Mouse (Mus musculus) thymus, postnatal 10 days (tissue): ENCODE measurements around the gene Samd13.
A peak's percentile ranks its signal among the peaks of the same experiment; 100 is the strongest.

Experiments used
- DNase-seq, 2 experiments: peaks; one replicate each; pipeline ENCODE4 v3.0.0; 2021; ENCODE audit warnings: low spot score in 2 of 2

The Samd13 gene

GRCm38 (mm10) chr3:146684811-146685675, at the start of gene Samd13:
Samd13 (minus strand) TSS chr3:146685592.
- DNase-seq = peak; percentile 58 to 61

GRCm38 (mm10) chr3:146731499-146731898, 46.1 kb upstream of the Samd13 start:
- no peak for DNase-seq

GRCm38 (mm10) chr3:146723037-146723436, 37.6 kb upstream of the Samd13 start:
- no peak for DNase-seq

DNA sequence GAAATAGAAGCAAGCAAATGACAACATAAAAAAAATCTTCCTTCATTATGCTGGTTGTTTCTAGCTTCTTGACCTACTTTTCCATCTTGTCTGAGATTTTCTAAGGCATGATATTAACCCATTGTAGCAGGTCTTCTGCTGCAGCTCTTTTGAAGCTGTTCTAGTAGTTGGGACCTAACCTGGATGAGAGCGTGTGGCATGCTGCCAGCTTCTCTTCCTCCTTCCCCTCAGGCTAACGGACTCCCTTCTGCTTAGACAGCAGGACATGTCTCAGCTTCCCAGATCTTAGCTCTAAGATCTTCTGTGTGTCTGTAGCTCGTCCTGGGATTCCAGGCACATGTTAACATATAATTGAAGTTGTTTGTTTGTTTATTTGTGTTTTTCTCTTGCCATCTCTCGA, 34.3 kb upstream of the Samd13 start:
- DNase-seq = no peak

GRCm38 (mm10) chr3:146718251-146718650, 32.9 kb upstream of the Samd13 start:
- DNase-seq = no peak

GRCm38 (mm10) chr3:146712305-146712704, 26.9 kb upstream of the Samd13 start:
- no peak for DNase-seq

- no peak for DNase-seq
Measured at GRCm38 (mm10) chr3:146711559-146711958, 26.2 kb upstream of the Samd13 start.

- DNase-seq = no peak
Measured at GRCm38 (mm10) chr3:146711084-146711483, 25.7 kb upstream of the Samd13 start.

- DNase-seq = no peak
Measured at GRCm38 (mm10) chr3:146709086-146709485, 23.7 kb upstream of the Samd13 start.

- no peak for DNase-seq
Measured at GRCm38 (mm10) chr3:146708381-146708780, 23.0 kb upstream of the Samd13 start.

DNA sequence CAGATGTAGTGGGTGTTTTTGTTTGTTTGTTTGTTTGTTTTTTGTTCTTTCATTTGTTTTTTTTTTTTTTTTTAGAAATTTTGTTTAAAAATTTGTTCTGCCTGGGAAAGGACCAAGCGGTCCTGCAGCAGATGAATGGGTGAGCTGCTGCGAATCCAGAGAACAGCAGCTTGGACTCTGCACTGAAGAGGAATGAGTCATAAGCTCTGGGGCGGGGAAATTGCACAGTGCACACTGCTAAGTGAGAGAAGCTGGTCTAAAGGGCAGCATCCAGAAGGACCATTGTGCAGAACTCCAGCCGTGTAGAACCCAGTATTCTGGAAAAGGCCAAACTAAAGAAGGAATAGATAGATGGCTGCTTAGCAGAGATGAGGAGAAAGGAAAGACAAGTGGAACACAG, 18.7 kb upstream of the Samd13 start:
- no peak for DNase-seq

GRCm38 (mm10) chr3:146700051-146700450, 14.7 kb upstream of the Samd13 start:
- DNase-seq = no peak

DNA sequence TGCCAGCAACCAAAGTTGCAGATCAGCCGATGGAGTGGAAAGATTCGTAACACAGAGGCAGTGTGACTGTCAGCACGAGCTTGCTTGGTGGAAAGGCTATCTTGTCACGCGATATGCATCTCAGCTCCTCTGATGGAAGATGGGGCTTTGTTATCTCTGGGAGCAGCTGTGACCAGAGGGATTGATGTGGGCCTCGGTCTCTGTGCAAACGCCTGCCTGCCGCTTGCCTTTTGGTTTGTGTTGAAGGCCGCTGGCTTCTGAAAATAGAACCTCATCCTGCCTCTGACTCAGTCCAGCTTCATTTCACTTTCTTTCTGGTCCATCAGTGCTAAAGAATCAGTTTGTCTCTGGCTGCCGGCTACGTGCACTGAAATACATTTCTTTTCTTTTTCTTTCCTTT, 13.6 kb upstream of the Samd13 start:
- no peak for DNase-seq

DNA sequence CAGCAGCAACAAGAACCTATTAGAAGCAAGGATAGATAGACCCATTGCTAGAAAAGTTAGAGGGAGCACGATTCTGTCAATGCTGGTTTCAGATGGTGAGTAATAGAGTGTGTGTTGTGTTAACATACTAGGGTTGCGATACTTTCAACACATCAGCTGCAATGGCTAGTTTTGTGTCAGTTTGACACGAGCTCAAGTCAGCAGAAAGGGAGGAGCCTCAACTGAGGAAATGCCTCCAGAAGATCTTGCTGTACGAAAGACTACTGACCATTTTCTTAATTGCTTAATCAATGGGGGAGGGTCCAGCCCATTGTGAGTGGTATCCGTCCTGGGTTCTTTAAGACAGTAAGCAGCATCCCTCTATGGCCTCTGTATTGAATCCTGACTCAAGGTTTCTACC, 7.2 kb upstream of the Samd13 start:
- no peak for DNase-seq

DNA sequence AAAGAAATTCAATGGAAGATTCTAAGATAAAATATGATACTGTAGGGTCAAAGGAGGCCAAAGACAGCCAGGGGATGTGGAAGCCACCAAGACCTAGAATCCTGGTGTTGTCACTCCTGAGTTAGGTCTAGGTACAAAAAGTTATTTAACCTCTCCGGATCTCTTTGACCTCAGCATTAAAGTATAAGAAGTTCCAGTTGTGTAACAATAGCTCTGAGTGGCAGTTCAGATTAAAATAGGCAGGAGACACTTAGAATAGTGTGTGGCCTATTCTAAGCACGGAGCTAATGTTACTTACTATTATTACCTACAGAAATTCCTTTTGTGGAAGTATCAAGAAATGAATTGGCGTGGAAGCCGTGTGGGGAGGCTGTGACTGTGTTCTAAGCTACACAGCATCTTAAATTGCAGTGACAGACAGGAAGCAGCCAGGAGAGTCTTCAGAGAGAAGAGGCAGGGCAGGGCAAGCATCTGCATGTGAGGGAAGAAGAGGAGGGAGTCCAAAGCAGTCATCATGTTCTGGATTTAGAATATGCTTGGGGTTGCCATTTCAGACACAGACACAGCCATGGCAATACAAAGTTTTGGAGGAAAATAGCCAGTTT, 1.8 kb upstream of the Samd13 start:
- DNase-seq = no peak

DNA sequence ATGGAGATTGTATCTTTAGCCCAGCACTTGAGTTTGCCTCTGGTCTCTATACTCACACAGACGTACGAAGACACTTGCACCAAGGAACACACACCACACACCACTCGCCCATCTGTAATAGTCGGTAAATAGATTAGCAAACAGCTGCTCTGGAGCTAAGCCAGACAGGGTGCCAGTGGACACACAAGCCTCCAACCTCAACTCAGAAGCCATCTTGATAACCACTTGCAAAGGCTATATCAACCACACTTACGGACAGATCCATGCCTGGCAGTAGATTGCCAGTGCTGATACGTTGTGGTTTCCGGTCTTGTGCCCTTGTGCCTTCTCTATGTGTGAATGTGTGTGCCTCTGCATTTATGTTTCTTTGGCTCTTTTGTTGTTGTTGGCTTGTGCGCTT, 1.0 kb upstream of the Samd13 start:
- no peak for DNase-seq

DNA sequence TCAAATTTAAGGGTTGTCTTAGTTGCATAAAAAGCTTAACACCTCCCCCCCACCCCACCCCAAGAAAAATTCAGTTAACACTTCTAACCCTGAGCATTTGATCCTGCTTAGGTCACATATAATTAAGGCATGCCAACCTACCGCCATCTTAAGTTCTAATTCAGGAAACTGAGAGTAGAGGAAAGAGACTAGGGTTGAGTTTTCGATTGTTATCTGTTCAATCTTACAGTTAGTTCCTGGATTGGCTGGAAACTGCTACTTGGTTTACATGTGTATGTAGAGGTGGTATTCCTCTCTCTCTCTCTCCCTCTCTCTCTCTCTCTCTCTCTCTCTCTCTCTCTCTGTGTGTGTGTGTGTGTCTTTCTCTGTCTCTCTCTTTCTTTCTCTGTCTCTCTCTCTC, 2.3 kb downstream of the Samd13 start:
- DNase-seq = no peak

DNA sequence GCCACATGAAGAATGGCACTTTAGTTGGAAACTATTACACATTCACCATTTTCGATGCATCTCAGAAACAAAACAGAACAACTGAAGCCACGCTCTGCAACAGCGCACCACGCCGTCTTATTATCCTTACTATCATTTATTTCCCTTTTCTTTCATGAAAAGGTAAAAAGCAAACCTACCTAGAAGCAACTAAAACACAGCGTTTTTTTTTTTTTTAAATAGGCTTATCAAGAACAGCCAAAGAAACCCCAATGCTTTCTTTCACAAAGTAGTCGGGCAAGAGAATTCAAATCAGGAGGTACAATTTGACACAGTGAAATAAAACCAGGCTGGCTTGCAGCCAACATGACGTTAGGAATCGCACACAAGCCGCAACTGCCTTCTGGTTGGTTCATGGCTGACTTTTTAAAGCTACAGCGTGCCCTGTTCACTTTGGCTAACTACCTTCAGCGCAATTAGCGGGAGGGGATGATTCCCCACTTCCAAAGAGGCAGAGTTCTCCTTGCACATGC, 3.2 kb downstream of the Samd13 start:
- DNase-seq = no peak

DNA sequence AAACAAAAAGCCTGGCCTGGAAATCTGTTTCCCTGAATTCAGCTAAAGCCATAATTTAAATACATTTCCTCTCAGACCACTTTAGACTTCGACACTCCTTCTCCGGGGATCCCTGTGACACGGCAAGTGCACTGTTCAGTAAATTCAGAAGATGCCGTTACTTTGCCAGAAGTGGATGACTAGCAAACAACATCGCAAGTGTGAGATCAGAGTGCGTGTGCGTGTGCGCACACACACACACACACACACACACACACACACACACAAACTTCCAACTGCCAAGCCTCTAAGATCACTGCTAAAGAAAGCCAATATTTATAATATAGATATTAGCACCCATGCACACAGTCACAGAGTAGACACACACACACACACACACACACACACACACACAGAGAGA, 3.7 kb downstream of the Samd13 start:
- DNase-seq = no peak

DNA sequence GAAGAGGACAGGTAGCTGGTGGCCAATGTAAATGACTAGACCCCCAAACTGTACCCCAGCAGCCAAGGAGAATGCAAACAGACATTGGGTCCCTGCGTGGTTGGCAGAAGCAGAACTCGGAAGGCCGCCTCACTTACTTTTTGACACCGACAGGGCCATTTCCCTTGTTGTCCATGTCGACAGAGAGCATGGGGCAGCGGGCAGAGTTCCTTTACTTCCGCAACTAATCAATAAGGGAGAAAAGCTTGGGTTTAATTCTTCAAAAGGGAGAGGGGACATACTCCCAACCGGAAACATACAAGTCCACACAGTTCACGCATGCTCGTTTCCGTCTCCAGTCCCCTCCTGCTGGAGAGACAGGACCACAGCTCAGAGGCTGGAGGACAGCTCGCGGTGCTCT, 4.8 kb downstream of the Samd13 start:
- no peak for DNase-seq

DNA sequence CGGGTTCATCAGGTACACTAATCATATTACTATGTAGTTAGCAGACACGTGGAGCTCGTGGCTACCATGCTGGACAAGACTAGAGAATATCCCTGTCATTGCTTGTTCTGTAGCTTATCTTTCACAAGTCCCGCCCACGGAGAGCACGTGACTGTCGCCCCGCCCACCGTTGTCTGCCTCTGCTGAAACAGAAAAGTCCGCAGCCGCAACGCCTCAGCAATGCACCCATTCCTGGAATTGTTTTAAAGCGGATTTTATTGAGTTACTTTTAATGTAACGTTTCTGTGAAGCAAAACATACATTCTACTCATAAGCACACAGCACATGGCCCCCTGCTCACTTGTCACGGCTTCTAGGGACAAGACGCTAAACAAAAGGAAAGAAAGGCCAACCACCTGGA, 5.7 kb downstream of the Samd13 start:
- no peak for DNase-seq

DNA sequence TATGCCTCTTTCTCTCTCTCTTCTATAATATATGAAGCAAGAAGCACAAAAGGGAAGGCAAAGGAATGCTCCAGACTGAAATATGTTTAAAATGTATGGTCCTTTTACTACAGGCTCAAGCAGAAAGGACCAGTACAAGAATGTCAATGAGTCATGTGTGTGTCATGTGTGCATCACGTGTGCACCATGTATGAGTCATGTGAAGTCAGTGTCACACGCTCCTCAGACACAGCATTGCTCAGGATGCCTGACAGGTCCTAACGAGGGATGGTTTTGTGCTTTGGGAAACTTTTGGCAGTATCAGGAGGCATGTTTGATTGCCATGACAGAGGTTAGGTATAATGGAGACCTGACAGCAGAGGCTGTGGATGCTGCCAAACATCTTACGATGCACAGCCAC, 9.2 kb downstream of the Samd13 start:
- no peak for DNase-seq

DNA sequence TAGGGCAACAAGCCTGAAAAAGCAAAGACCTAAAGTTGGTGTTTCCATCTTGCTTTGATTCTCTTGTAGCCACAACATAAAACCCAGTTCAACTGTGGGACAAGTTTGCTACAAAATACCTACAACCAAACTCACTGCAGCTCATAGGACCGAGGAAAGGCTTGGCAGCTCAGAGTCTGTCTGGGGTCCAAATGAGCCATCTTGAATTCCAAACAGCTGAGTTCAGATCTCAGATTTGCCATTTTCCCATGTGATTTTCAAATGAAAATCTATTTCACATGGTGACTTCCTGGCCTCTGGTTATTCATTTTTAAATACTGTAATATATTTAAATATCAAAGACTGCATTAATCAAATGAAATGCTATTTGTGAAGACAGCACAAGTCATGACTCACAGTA, 10.3 kb downstream of the Samd13 start:
- DNase-seq = no peak
